Comparison of ENCODE assay signal across 1 mouse cellular context in the genomic region with DNA sequence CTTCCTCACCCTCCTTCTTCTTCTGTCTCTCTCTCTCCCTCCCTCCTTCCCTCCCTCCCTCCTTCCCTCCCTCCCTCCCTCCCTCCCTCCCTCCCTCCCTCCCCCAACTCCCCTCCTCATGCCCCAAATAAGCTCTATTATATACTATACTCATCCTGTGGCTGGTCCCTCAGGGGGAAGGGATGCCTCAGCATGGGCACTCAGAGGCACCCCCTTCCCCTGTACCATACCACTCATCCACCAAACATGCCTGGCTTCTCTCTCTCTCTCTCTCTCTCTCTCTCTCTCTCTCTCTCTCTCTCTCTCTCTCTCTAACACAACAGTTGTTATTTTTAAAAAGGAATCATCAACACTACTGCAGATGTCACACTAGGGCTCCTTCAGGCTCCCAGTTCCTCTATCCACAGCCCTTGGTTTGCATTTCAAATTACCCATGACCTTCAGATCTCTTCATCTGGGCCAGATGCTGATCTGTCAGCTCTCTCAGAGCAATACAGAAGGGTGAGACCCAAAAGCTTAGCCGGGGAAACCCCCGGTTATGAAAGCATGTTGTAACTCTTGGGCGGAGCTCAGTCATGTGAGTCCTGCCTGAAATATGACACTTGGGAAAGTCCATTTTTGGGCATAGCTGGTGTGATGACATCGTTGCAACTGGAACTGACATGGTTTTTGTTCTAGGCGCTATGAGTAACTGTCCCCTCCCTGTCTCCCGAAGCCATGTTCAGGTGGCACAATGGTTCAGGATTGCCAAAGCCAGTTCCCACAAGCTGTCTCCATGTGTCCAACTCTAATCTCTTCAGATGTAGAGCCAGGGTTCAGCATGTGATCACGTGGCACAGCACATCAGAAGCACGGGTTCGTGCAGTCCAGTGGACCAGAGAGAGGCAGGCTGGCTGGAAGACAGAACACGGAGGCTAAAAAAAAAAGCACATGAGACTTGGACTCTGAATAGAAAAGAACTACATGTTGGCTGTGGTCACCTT.
TF ChIP-seq lines count a peak whose summit lies in the region.

No protein-coding gene starts in this region.

TF ChIP-seq in CH12.LX, 34 proteins besides CTCF, POLR2A, EP300 and RAD21 (continued from another document):
- no peak for TF ChIP-seq ZMIZ1 (IDR thresholded peaks at IDR 0.05; ENCODE audit: low read depth, low read length)
- TF ChIP-seq IRF4 (IDR thresholded peaks at IDR 0.05; ENCODE audit: low read depth, low read length) = peak; percentile 99
- TF ChIP-seq ZC3H11A (IDR thresholded peaks at IDR 0.05; ENCODE audit: low read depth, low read length) = no peak
- TF ChIP-seq UBTF (IDR thresholded peaks at IDR 0.05; ENCODE audit: low read depth, low read length) = no peak
- TF ChIP-seq RCOR1 (conservative IDR thresholded peaks at IDR 0.05; ENCODE audit: low read depth, low read length) = peak; percentile 69
- peak; percentile 96 for TF ChIP-seq MEF2A (IDR thresholded peaks at IDR 0.05; ENCODE audit: borderline replicate concordance, low read depth, low read length)
